Mouse (Mus musculus): ENCODE data around the gene Nav3. TPM values are rescaled to one million over a fixed set of nuclear protein-coding genes. Genes with fewer than 3 reads are reported as not detected.
A peak's percentile ranks its signal among the peaks of the same experiment; 100 is the strongest.

Gene Nav3
- polyA plus RNA-seq, 1 experiment from 2014 or later, result 1.0 TPM

DNA sequence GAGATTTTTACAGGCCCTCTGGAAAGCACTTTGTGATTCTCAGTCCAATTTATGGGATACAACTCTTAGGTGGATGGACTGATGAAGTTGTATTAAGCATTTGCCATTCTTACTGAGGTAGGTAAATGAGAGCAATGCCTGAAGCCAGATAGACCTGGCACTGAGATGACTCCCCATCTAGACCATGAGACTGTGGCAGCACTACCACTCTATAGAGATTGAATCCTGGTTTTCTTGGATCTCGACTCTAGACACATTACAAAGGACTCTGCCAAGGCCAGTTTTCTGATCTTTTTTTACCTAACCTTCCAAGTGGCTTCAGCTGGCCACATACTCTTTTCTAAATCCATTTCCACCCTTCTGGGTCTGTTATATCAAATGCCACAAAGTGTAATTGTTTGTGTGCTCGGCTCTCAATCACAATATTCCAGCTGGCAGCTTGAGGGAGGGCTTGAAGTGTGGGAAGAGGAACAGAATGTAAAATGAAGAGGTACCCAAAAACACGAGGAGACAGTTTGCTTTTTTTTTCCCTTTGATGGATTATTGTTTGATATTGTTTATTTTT is 756.2 kb downstream of the Nav3 start:
- DNase-seq (ENCODE audit: extremely low spot score, low spot score), result no peak
- WGBS, result 76% methylated on average over 3 of the region's 3 CpGs

GRCm38 (mm10) chr10:109690564-109690963 is 765.4 kb downstream of the Nav3 start:
- no peaks in the 10 kb centered on the region for H3K27me3 ChIP-seq (ENCODE audit: poor library complexity, severe bottlenecking)
- no peaks in the 10 kb centered on the region for H3K4me1 ChIP-seq
- no peak overlapping the region for H3K27ac ChIP-seq
- no peak overlapping the region for H3K4me3 ChIP-seq
- no peak for DNase-seq (ENCODE audit: extremely low spot score, low spot score)
- WGBS, result 82% methylated on average over 3 of the region's 3 CpGs
- no peaks in the 10 kb centered on the region for H3K9me3 ChIP-seq
- H3K36me3 ChIP-seq (replicated peaks), result no peaks in the 10 kb centered on the region

More for the DNA sequence above, 756.2 kb downstream of the Nav3 start:
- Histone ChIP-seq H3K27me3 (ENCODE audit: poor library complexity, severe bottlenecking) (no peaks in the 10 kb centered on the region), H3K36me3 (replicated peaks) (no peaks in the 10 kb centered on the region), H3K9me3 (no peaks in the 10 kb centered on the region), H3K4me1 (no peaks in the 10 kb centered on the region), H3K4me3 (no peak overlapping the region), H3K27ac (no peak overlapping the region)

GRCm38 (mm10) chr10:109684109-109685056 is 771.6 kb downstream of the Nav3 start:
- Histone ChIP-seq H3K4me1 (peaks cover 22% of the 10 kb centered on the region), H3K4me3 (peak overlapping the region; percentile 37), H3K27me3 (ENCODE audit: poor library complexity, severe bottlenecking) (no peaks in the 10 kb centered on the region), H3K27ac (peak overlapping the region; percentile 78), H3K36me3 (replicated peaks) (no peaks in the 10 kb centered on the region), H3K9me3 (no peaks in the 10 kb centered on the region)
- DNase-seq (ENCODE audit: extremely low spot score, low spot score), result peak; percentile 65
- 41% methylated on average over 27 of the region's 27 CpGs for WGBS

DNA sequence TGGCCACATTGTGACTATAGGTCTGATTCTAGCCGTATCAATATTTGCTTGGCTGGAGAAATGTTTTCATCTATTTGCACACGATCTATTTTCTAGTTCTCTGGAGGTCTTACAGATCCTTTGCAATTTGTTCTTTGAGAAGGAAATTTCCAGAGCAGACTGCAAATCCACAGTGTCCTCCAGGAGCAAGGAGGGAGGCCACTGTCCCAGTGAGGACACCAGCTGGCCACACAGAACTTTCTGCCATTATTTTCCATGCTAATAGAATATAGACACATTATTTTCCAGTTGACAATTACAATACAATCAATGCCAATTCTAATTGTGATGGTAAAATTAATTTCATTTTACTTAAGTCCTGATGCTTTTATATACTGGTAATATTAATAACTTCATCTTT is 783.1 kb downstream of the Nav3 start:
- DNase-seq (ENCODE audit: extremely low spot score, low spot score), result no peak
- Histone ChIP-seq H3K27ac (no peak overlapping the region), H3K36me3 (replicated peaks) (no peaks in the 10 kb centered on the region), H3K9me3 (no peaks in the 10 kb centered on the region), H3K4me3 (no peak overlapping the region), H3K4me1 (no peaks in the 10 kb centered on the region), H3K27me3 (ENCODE audit: poor library complexity, severe bottlenecking) (no peaks in the 10 kb centered on the region)
- 95% methylated on average over 2 of the region's 2 CpGs for WGBS

- H3K4me1 ChIP-seq, result peaks cover 6% of the 10 kb centered on the region
- WGBS, result 91% methylated on average over 4 of the region's 4 CpGs
- no peak overlapping the region for H3K27ac ChIP-seq
- no peaks in the 10 kb centered on the region for H3K9me3 ChIP-seq
- H3K4me3 ChIP-seq, result no peak overlapping the region
- no peaks in the 10 kb centered on the region for H3K27me3 ChIP-seq (ENCODE audit: poor library complexity, severe bottlenecking)
- no peak for DNase-seq (ENCODE audit: extremely low spot score, low spot score)
- no peaks in the 10 kb centered on the region for H3K36me3 ChIP-seq (replicated peaks)
Observed at GRCm38 (mm10) chr10:109667453-109667852, 788.6 kb downstream of the Nav3 start.

DNA sequence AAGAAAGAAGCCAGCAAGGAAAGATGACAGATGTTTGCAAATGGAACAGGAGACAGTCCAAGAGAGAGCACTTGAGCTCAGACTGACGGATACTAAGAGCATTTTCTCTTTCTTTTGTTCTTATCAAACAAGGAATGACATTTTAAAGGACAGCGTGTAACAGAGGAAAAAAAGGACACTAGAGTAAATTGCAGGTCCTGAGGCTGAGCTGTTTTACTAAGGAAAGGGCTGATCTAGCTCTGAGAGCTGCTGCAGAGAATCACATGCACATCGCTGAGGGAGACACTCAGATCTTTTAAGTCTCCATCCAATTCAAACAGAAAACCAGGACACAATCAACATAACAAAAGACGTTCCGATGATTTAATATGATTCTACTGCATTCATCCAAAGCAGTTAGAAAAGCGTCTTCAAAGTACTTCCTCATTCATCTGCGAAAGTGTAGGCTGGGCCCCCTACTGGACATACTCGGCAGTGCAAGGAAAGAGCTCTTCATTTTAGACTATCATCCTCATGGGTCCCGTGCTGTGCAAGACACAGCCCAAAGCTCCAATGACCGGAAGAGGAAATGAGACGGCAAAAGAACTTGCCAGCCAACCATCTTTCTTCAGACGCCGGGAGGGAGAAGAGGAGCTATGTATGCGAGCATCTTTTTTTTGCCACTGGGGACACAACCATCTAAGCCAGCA is 791.2 kb downstream of the Nav3 start:
- WGBS, result 40% methylated on average over 14 of the region's 14 CpGs
- Histone ChIP-seq H3K36me3 (replicated peaks) (no peaks in the 10 kb centered on the region), H3K9me3 (no peaks in the 10 kb centered on the region), H3K4me3 (peak overlapping the region; percentile 20), H3K27ac (no peak overlapping the region), H3K27me3 (ENCODE audit: poor library complexity, severe bottlenecking) (no peaks in the 10 kb centered on the region), H3K4me1 (peaks cover 6% of the 10 kb centered on the region)
- peak; percentile 67 for DNase-seq (ENCODE audit: extremely low spot score, low spot score)

DNA sequence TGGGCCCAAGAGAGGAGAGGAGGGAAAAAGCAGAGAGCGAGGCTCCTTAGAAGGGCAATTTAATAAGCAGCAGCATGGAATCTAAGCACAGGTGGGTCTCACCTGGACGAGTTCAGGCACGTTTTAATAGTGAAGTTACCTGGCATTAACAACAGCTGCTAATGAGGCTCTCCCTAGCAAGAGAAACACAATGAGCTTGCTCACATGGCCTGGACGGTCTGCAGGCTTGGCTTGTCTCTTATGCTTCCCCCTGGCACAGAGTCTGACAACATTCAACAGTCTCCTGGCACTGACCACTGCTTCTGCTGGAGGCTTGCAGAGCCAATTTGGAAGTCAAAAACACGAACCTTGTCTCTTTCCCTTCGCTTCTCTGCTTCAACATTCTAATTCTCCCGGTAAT is 804.5 kb downstream of the Nav3 start:
- Histone ChIP-seq H3K4me1 (no peaks in the 10 kb centered on the region), H3K36me3 (replicated peaks) (no peaks in the 10 kb centered on the region), H3K9me3 (no peaks in the 10 kb centered on the region), H3K27ac (no peak overlapping the region), H3K4me3 (no peak overlapping the region), H3K27me3 (ENCODE audit: poor library complexity, severe bottlenecking) (no peaks in the 10 kb centered on the region)
- no peak for DNase-seq (ENCODE audit: extremely low spot score, low spot score)
- 84% methylated on average over 7 of the region's 7 CpGs for WGBS

DNA sequence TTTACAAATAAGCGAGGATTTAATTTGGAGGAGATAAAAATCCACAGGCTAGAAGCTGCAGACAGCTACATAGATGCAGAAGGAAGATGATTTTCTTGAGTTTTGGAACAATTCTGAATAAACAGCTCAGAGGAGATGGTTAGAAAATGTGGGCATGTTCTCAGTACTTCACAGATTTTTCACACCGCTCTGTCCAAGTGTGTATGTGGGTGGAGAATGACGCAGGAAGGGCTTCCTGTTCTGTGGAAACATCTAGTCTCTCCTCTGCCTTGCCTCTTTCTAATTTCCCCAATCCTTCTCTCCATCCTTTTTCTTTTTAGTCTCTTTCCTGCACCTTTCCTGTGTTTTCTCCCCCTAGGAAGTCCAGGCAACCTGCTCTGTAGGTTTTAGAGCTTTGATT is 812.4 kb downstream of the Nav3 start:
- DNase-seq (ENCODE audit: extremely low spot score, low spot score), result no peak
- H3K27me3 ChIP-seq (ENCODE audit: poor library complexity, severe bottlenecking), result no peaks in the 10 kb centered on the region
- H3K4me3 ChIP-seq, result no peak overlapping the region
- 0 out of 2 replicates have a peak, but pooled peaks cover 5% of the 10 kb centered on the region for H3K4me1 ChIP-seq
- H3K27ac ChIP-seq, result no peak overlapping the region
- 89% methylated on average over 3 of the region's 3 CpGs for WGBS
- H3K36me3 ChIP-seq (replicated peaks), result no peaks in the 10 kb centered on the region
- H3K9me3 ChIP-seq, result no peaks in the 10 kb centered on the region

DNA sequence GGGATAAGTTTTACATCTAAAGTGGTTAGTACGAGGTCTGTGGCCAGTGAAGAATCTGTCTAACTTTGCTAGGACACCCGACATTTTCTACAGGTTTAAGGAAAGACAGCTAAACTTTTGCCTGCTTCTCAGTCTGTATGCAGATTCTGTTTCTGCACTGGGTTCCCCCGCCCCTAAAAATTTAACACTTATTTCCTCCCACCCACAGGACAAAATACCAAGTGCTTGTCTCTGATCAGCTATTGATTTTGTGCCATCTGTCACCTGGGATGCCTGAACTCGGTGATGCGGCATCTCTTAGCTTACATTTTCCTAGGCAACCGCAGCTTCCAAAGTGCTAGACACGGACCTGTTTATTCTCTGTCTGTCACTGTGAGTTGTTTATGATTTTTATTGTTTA is 814.2 kb downstream of the Nav3 start:
- 87% methylated on average over 7 of the region's 7 CpGs for WGBS
- no peak overlapping the region for H3K4me3 ChIP-seq
- H3K27ac ChIP-seq, result no peak overlapping the region
- no peaks in the 10 kb centered on the region for H3K27me3 ChIP-seq (ENCODE audit: poor library complexity, severe bottlenecking)
- DNase-seq (ENCODE audit: extremely low spot score, low spot score), result no peak
- no peaks in the 10 kb centered on the region for H3K9me3 ChIP-seq
- peaks cover 10% of the 10 kb centered on the region for H3K4me1 ChIP-seq
- no peaks in the 10 kb centered on the region for H3K36me3 ChIP-seq (replicated peaks)

- Histone ChIP-seq H3K4me3 (no peak overlapping the region), H3K9me3 (no peaks in the 10 kb centered on the region), H3K36me3 (replicated peaks) (no peaks in the 10 kb centered on the region), H3K4me1 (peaks cover 10% of the 10 kb centered on the region), H3K27me3 (ENCODE audit: poor library complexity, severe bottlenecking) (no peaks in the 10 kb centered on the region), H3K27ac (no peak overlapping the region)
- DNase-seq (ENCODE audit: extremely low spot score, low spot score), result no peak
- 82% methylated on average over 16 of the region's 16 CpGs for WGBS
Observed at GRCm38 (mm10) chr10:109637702-109638101, 818.3 kb downstream of the Nav3 start.

Measured in forebrain, embryonic 10.5 days (tissue).